Mouse (Mus musculus): ENCODE data around the gene Sema4g. TPM values are rescaled to one million over a fixed set of nuclear protein-coding genes. Genes with fewer than 3 reads are reported as not detected.

Gene Sema4g
- polyA plus RNA-seq, 1 experiment from 2014 or later, result 7.2 TPM

DNA sequence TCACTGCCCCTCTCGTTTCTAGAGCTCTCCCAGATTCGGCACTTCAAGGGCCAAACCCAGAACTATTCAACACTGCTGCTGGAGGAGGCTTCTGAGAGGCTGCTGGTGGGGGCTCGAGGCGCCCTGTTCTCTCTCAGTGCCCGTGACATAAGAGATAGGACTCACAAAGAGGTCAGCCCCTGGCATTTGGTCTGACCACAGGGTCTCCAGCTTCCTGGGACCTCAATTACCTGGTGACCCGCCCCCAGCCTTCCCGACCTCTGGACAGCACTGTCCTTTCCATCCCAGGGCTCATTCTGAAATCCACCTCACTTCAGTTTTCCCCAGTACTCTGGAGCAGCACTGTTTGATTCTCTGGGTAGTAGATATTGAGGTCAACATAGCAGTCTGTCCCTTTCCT is 3.8 kb downstream of the Sema4g start:
- Histone ChIP-seq H3K9me3 (ENCODE audit: control insufficient read depth, low read length) (no peaks in the 10 kb centered on the region), H3K27me3 (ENCODE audit: control insufficient read depth, insufficient read depth, low read length) (no peaks in the 10 kb centered on the region), H3K4me1 (ENCODE audit: control insufficient read depth, insufficient read depth, low read length) (peaks cover 37% of the 10 kb centered on the region), H3K9ac (ENCODE audit: low read depth, low read length) (no peak overlapping the region), H3K36me3 (ENCODE audit: control insufficient read depth, insufficient read depth, low read length) (peaks cover 13% of the 10 kb centered on the region; the same call in 1 of the 2 replicates), H3K4me3 (ENCODE audit: low read length) (no peak overlapping the region), H3K27ac (ENCODE audit: low read depth, low read length) (no peak overlapping the region), H3K4me2 (replicated peaks; ENCODE audit: low read depth, low read length) (no peak overlapping the region)
- WGBS, result 54% methylated on average over 7 of the region's 7 CpGs
- no peak for ATAC-seq (ENCODE audit: low FRiP score, low TSS enrichment)

DNA sequence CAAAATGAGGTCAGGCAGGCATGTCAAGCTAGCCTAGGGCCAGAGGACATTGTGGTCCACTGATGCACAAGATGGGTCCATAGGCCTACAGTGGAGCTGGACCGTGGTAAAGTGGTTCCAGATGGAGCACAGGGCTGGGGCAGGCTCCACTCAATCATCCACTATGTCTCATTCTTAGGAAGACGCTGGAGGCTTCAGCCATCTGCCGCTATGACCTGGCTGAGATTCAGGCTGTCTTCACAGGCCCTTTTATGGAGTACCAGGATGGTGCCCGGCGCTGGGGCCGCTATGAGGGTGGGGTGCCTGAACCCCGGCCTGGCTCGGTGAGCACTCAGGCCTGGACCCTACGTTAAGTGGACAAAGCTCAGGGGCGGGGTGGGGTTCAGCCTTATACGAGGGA is 8.9 kb downstream of the Sema4g start:
- ATAC-seq (ENCODE audit: low FRiP score, low TSS enrichment), result no peak
- WGBS, result 90% methylated on average over 11 of the region's 11 CpGs
- Histone ChIP-seq H3K27me3 (ENCODE audit: control insufficient read depth, insufficient read depth, low read length) (no peaks in the 10 kb centered on the region), H3K4me2 (replicated peaks; ENCODE audit: low read depth, low read length) (no peak overlapping the region), H3K4me1 (ENCODE audit: control insufficient read depth, insufficient read depth, low read length) (no peaks in the 10 kb centered on the region), H3K36me3 (ENCODE audit: control insufficient read depth, insufficient read depth, low read length) (peaks cover 34% of the 10 kb centered on the region; the same call in 1 of the 2 replicates), H3K4me3 (ENCODE audit: low read length) (no peak overlapping the region), H3K9me3 (ENCODE audit: control insufficient read depth, low read length) (no peaks in the 10 kb centered on the region), H3K9ac (ENCODE audit: low read depth, low read length) (no peak overlapping the region), H3K27ac (ENCODE audit: low read depth, low read length) (no peak overlapping the region)

- H3K36me3 ChIP-seq (ENCODE audit: control insufficient read depth, insufficient read depth, low read length), result peaks cover 51% of the 10 kb centered on the region
- 84% methylated on average over 8 of the region's 8 CpGs for WGBS
Observed at GRCm38 (mm10) chr19:44999647-45000046, 10.7 kb downstream of the Sema4g start.

GRCm38 (mm10) chr19:45002301-45002700 is 13.4 kb downstream of the Sema4g start:
- no peaks in the 10 kb centered on the region for H3K27me3 ChIP-seq (ENCODE audit: control insufficient read depth, insufficient read depth, low read length)
- H3K27ac ChIP-seq (ENCODE audit: low read depth, low read length), result no peak overlapping the region
- H3K36me3 ChIP-seq (ENCODE audit: control insufficient read depth, insufficient read depth, low read length), result peaks cover 52% of the 10 kb centered on the region
- H3K4me1 ChIP-seq (ENCODE audit: control insufficient read depth, insufficient read depth, low read length), result peaks cover 14% of the 10 kb centered on the region
- no peak overlapping the region for H3K4me2 ChIP-seq (replicated peaks; ENCODE audit: low read depth, low read length)
- no peak overlapping the region for H3K4me3 ChIP-seq (ENCODE audit: low read length)
- 71% methylated on average over 3 of the region's 3 CpGs for WGBS
- ATAC-seq (ENCODE audit: low FRiP score, low TSS enrichment), result no peak
- H3K9ac ChIP-seq (ENCODE audit: low read depth, low read length), result no peak overlapping the region
- no peaks in the 10 kb centered on the region for H3K9me3 ChIP-seq (ENCODE audit: control insufficient read depth, low read length)

More at GRCm38 (mm10) chr19:44999647-45000046, 10.7 kb downstream of the Sema4g start:
- Histone ChIP-seq H3K27me3 (ENCODE audit: control insufficient read depth, insufficient read depth, low read length) (no peaks in the 10 kb centered on the region), H3K4me2 (replicated peaks; ENCODE audit: low read depth, low read length) (no peak overlapping the region), H3K4me1 (ENCODE audit: control insufficient read depth, insufficient read depth, low read length) (no peaks in the 10 kb centered on the region), H3K9me3 (ENCODE audit: control insufficient read depth, low read length) (no peaks in the 10 kb centered on the region), H3K9ac (ENCODE audit: low read depth, low read length) (no peak overlapping the region), H3K27ac (ENCODE audit: low read depth, low read length) (no peak overlapping the region), H3K4me3 (ENCODE audit: low read length) (no peak overlapping the region)
- no peak for ATAC-seq (ENCODE audit: low FRiP score, low TSS enrichment)

DNA sequence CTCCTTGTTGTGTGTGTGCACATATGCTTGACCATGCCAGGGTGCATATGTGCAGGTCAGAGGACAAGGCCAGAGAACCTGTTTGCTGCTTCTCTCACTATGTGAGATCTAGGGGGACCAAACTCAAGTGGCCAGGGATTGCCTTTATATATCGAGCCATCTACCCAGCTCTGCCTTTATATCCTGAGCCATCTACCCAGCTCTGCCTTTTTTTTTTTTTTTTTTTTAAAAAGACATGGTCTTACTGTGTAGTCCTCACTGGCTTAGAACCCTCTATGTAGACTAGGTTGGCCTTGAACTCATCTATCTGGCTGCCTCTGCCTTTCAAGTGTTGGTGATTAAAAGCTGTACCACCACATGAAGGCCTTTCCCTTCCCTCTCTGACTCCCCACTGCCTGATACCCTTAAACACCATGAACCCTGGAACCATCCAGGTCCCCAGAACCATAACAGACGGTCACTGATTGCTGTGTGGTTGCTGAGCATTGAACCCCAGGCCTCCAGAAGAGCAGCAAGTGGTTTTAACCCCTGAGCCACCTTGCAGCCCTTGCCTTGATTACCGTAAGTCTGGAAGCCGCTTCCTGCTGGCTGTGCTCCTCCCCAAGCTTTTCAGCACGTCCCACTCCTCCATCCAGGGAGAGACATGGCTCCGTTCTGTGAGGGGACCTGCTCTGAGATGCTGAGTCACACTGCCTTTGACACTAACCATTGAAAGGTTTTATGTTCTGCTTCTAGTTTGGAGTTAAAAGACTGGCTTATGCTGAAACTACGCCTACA is 15.0 kb downstream of the Sema4g start:
- Histone ChIP-seq H3K9me3 (ENCODE audit: control insufficient read depth, low read length) (no peaks in the 10 kb centered on the region), H3K4me2 (replicated peaks; ENCODE audit: low read depth, low read length) (no peak overlapping the region), H3K27ac (ENCODE audit: low read depth, low read length) (no peak overlapping the region), H3K4me3 (ENCODE audit: low read length) (no peak overlapping the region), H3K9ac (ENCODE audit: low read depth, low read length) (no peak overlapping the region), H3K27me3 (ENCODE audit: control insufficient read depth, insufficient read depth, low read length) (no peaks in the 10 kb centered on the region), H3K36me3 (ENCODE audit: control insufficient read depth, insufficient read depth, low read length) (peaks cover 49% of the 10 kb centered on the region), H3K4me1 (ENCODE audit: control insufficient read depth, insufficient read depth, low read length) (peaks cover 18% of the 10 kb centered on the region)
- WGBS, result 87% methylated on average over 7 of the region's 7 CpGs
- no peak for ATAC-seq (ENCODE audit: low FRiP score, low TSS enrichment)

DNA sequence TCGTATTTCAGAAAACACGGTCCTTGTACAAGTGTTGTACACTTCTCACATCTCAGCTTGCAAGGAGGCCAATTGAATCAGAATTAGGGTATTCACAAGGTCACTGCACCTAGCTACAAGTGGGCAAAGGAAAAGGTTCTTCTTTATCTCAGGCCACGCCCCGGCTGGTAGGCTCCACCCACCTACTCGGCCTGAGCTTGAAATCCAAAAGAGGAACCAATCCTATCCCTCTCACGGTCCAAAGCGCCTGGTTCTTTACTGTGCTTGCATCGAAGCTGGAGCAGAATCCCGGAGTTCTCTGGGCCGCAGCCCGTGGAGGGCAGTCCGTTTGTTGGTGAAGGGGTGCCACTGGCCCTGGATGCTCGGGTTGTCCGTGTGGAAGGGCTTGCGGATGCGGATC is 16.5 kb downstream of the Sema4g start, which contains the start of gene Twnk:
Twnk (plus strand) TSS at position 220 of the 400 bp plus-strand sequence.
- Histone ChIP-seq H3K27me3 (ENCODE audit: control insufficient read depth, insufficient read depth, low read length) (no peaks in the 10 kb centered on the region), H3K4me1 (ENCODE audit: control insufficient read depth, insufficient read depth, low read length) (peaks cover 18% of the 10 kb centered on the region), H3K36me3 (ENCODE audit: control insufficient read depth, insufficient read depth, low read length) (peaks cover 59% of the 10 kb centered on the region), H3K4me2 (replicated peaks; ENCODE audit: low read depth, low read length) (peak within 1 kb of the TSS; percentile 91), H3K9ac (ENCODE audit: low read depth, low read length) (peak within 1 kb of the TSS; percentile 80), H3K4me3 (ENCODE audit: low read length) (peak within 1 kb of the TSS; percentile 97), H3K27ac (ENCODE audit: low read depth, low read length) (peak within 1 kb of the TSS; percentile 83), H3K9me3 (ENCODE audit: control insufficient read depth, low read length) (no peaks in the 10 kb centered on the region)
- ATAC-seq (ENCODE audit: low FRiP score, low TSS enrichment), result peak; percentile 17; the same call in 1 of the 2 replicates
- WGBS, result 11% methylated on average over 16 of the region's 16 CpGs

DNA sequence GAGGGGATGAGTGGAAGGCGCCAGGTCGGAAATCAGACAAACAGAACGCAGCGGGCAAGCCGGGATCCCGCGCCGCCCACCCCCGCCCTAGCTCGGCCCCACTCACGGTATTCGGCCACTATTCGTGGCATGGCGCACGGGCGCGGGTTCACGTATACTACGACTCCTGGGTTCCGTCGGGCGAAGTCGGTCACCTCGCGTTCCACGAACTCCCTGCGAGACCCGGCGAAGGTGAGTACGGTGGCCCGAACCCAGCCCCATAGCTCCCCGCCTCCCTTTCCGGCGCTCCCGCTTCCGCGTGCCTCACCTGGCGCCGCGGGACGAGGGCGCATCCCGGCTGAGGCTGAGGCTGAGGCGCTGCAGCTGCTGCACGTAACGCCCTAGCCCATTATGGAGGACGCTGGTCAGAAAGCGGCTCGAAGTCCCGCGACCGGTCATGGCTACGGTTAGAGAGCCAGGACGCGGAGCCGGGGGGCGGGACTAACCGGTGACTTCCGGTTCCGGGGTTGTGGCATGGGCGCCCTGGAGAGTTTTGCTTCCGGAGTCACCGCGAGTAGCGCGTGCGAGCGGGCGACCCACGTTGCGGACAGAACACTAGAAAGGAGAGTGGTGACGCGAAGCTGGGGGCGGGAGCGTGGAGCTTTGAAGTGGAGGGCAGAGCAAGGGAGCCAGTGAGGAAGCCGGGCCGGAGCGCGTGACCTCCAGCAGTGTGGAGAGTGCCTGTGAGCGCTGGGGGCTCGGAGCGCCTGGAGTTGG is 17.2 kb downstream of the Sema4g start, which contains the start of gene Mrpl43:
Mrpl43 (minus strand) TSS at position 486 of the 756 bp plus-strand sequence.
- WGBS, result 0% methylated on average over 81 of the region's 82 CpGs
- peak within 1 kb of the TSS; percentile 83 for H3K27ac ChIP-seq (ENCODE audit: low read depth, low read length)
- ATAC-seq (ENCODE audit: low FRiP score, low TSS enrichment), result peak; percentile 88
- H3K4me3 ChIP-seq (ENCODE audit: low read length), result peak within 1 kb of the TSS; percentile 97
- no peaks in the 10 kb centered on the region for H3K9me3 ChIP-seq (ENCODE audit: control insufficient read depth, low read length)
- H3K4me1 ChIP-seq (ENCODE audit: control insufficient read depth, insufficient read depth, low read length), result peaks cover 18% of the 10 kb centered on the region
- H3K36me3 ChIP-seq (ENCODE audit: control insufficient read depth, insufficient read depth, low read length), result peaks cover 62% of the 10 kb centered on the region
- H3K27me3 ChIP-seq (ENCODE audit: control insufficient read depth, insufficient read depth, low read length), result no peaks in the 10 kb centered on the region
- peak within 1 kb of the TSS; percentile 80 for H3K9ac ChIP-seq (ENCODE audit: low read depth, low read length)
- H3K4me2 ChIP-seq (replicated peaks; ENCODE audit: low read depth, low read length), result peak within 1 kb of the TSS; percentile 91

GRCm38 (mm10) chr19:45007021-45007420 is 18.1 kb downstream of the Sema4g start:
- peaks cover 66% of the 10 kb centered on the region for H3K36me3 ChIP-seq (ENCODE audit: control insufficient read depth, insufficient read depth, low read length)

More at GRCm38 (mm10) chr19:45007021-45007420, 18.1 kb downstream of the Sema4g start:
- H3K9me3 ChIP-seq (ENCODE audit: control insufficient read depth, low read length), result no peaks in the 10 kb centered on the region
- peaks cover 18% of the 10 kb centered on the region for H3K4me1 ChIP-seq (ENCODE audit: control insufficient read depth, insufficient read depth, low read length)
- H3K4me3 ChIP-seq (ENCODE audit: low read length), result peak overlapping the region; percentile 97
- H3K27me3 ChIP-seq (ENCODE audit: control insufficient read depth, insufficient read depth, low read length), result no peaks in the 10 kb centered on the region
- peak overlapping the region; percentile 83 for H3K27ac ChIP-seq (ENCODE audit: low read depth, low read length)
- peak overlapping the region; percentile 80; the same call in 1 of the 2 replicates for H3K9ac ChIP-seq (ENCODE audit: low read depth, low read length)
- no peak for ATAC-seq (ENCODE audit: low FRiP score, low TSS enrichment)
- H3K4me2 ChIP-seq (replicated peaks; ENCODE audit: low read depth, low read length), result peak overlapping the region; percentile 91
- WGBS, result 42% methylated on average over 17 of the region's 17 CpGs
